Mouse (Mus musculus): ENCODE data around the gene Olfr722. TPM values are rescaled to one million over a fixed set of nuclear protein-coding genes. Genes with fewer than 3 reads are reported as not detected.
"Not testable (repeated sequence)": the region's sequence is repeated elsewhere in the genome, so short reads cannot be mapped to it uniquely, and the experiment has no call there.

Olfr722 gene
- not detected for total RNA-seq (2021)

- intact Hi-C loops (cut with DNase I) = no loop called here
- DNase-seq (ENCODE audit: low spot score in 2 of 2) = no peak
Observed at GRCm38 (mm10) chr14:49901899-49902298, at the start of gene Olfr722. Gene Olfr722, minus strand, starts transcription at chr14:49901999.

- intact Hi-C loops (cut with DNase I) = loop anchor here (1.0 kb wide), 1 partner anchor 33 kb away; no protein-coding TSS in a partner anchor
- DNase-seq (ENCODE audit: low spot score in 2 of 2) = not testable (repeated sequence)
Observed at GRCm38 (mm10) chr14:49931687-49932086, 29.9 kb upstream of the Olfr722 start, which contains the start of gene Olfr723. Gene Olfr723, minus strand, starts transcription at chr14:49931787.

- DNase-seq (ENCODE audit: low spot score in 2 of 2) = no peak
- intact Hi-C loops (cut with DNase I) = loop anchor here (10.0 kb wide), 1 partner anchor 934 kb away; no protein-coding TSS in a partner anchor
Observed at GRCm38 (mm10) chr14:49860387-49860786, 41.4 kb downstream of the Olfr722 start.

Other genes starting within 250 kb of the Olfr722 start
- gene Armh4, start 118.6 kb downstream of the Olfr722 start, total RNA-seq (2021) = 10 to 100 TPM; 24.2 to 26.4 TPM
- gene Olfr723, start 29.8 kb upstream of the Olfr722 start, total RNA-seq (2021) = not detected
- gene Olfr724, start 61.3 kb upstream of the Olfr722 start, total RNA-seq (2021) = not detected
- gene Olfr725, start 138.4 kb upstream of the Olfr722 start, total RNA-seq (2021) = not detected
- not detected for gene Olfr726, start 189.0 kb upstream of the Olfr722 start, total RNA-seq (2021)
- gene Olfr727, start 221.2 kb upstream of the Olfr722 start, total RNA-seq (2021) = not detected
- not detected for gene Olfr728, start 240.7 kb upstream of the Olfr722 start, total RNA-seq (2021)

All from left cerebral cortex, postnatal 36 days (tissue).